Mouse (Mus musculus) lung, embryonic 14.5 days (tissue): Measurements from ENCODE around the gene Astn2. TPM values are rescaled to one million over a fixed set of nuclear protein-coding genes. Genes with fewer than 3 reads are reported as not detected.
A peak's percentile ranks its signal among the peaks of the same experiment; 100 is the strongest.

Source experiments
- ATAC-seq: fragments of 200-750 bp; cut with Nextera tagmentation; 2 replicates; pipeline ENCODE4 v1.8.0; 2017; ENCODE audit warnings: mild to moderate bottlenecking, moderate TSS enrichment, moderate library complexity; ENCODE audit not compliant: insufficient read depth
- DNase-seq: peaks from one replicate; pipeline ENCODE4 v3.0.0-alpha.2; 2015
- H3K27ac ChIP-seq: fragments of 300-500 bp; sonication (generic); 2 replicates; pipeline ENCODE4 v1.5.1; 2014; ENCODE audit warnings: low read depth, mild to moderate bottlenecking, moderate library complexity
- H3K27me3 ChIP-seq: fragments of 300-500 bp; sonication (generic); 2 replicates; pipeline ENCODE4 v1.6.1; 2014; ENCODE audit warnings: low read length, control low read depth; ENCODE audit not compliant: insufficient read depth
- H3K36me3 ChIP-seq: fragments of 300-500 bp; sonication (generic); 2 replicates; pipeline ENCODE4 v1.6.1; 2014; ENCODE audit warnings: control low read depth; ENCODE audit not compliant: insufficient read depth
- H3K4me1 ChIP-seq: fragments of 300-500 bp; sonication (generic); 2 replicates; pipeline ENCODE4 v1.6.1; 2014; ENCODE audit warnings: antibody characterized with exemption, control low read depth; ENCODE audit not compliant: insufficient read depth
- H3K4me2 ChIP-seq: fragments of 300-500 bp; sonication (generic); 2 replicates; pipeline ENCODE4 v1.6.1; 2014; ENCODE audit warnings: mild to moderate bottlenecking
- H3K4me3 ChIP-seq: fragments of 300-500 bp; sonication (generic); 2 replicates; pipeline ENCODE4 v1.5.1; 2014; ENCODE audit warnings: low read depth, low read length
- H3K9ac ChIP-seq: fragments of 300-500 bp; sonication (generic); 2 replicates; pipeline ENCODE4 v1.6.1; 2014
- H3K9me3 ChIP-seq: fragments of 300-500 bp; sonication (generic); 2 replicates; pipeline ENCODE4 v1.6.1; 2016; ENCODE audit warnings: low read depth, low read length, control low read depth
- CTCF ChIP-seq: IDR thresholded peaks from 2 replicates; pipeline ENCODE4 v1.5.1; 2016; ENCODE audit warnings: antibody characterized with exemption, low read depth
- WGBS: fragments of 180-500 bp; shearing (Covaris S2); extraction: QIAGEN DNeasy Blood & Tissue Kit; methylation state at CpG from one replicate; pipeline ENCODE4 v1.1.7; 2014; 5-methylcytosine and 5-hydroxymethylcytosine counted together
- polyA plus RNA-seq: library from polyadenylated mRNA; unstranded; fragments of >200 nt; fragmentation: Nextera tagmentation; extraction: Ambion mirVana; gene quantifications from 2 replicates; pipeline ENCODE4 v1.2.1, GENCODE M21; 2014

Astn2 gene
- polyA plus RNA-seq, 1 experiment from 2014 or later = 1.1 TPM

DNA sequence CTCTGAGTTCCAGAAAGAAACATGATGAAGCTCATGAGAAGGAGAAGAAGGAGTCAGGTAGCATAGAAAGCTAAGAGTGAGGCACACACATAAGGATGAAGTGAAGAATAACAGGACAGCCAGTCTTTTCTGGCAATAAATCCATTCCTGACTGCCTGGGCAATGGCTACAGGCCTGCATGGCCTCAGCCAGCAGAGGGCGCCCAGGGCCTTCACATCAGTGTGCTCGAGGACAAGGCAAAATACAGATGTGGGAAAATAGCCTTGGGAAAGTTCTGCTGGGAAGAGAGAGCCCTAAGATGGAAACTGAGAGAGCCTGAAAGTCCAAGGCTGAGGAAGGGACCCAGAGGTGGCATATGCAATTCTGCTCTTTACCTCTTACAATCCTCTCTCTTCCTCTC, 749.7 kb downstream of the Astn2 start:
- TF ChIP-seq CTCF = peak; percentile 96
- H3K4me3 ChIP-seq = no peak overlapping the region
- 0% methylated on average over 2 of the region's 2 CpGs for WGBS
- no peaks in the 10 kb centered on the region for H3K27me3 ChIP-seq
- H3K9me3 ChIP-seq = no peaks in the 10 kb centered on the region
- H3K27ac ChIP-seq = no peak overlapping the region
- H3K36me3 ChIP-seq = no peaks in the 10 kb centered on the region
- DNase-seq (peak; percentile 94), ATAC-seq (peak; percentile 84)
- H3K9ac ChIP-seq = no peak overlapping the region
- no peaks in the 10 kb centered on the region for H3K4me1 ChIP-seq
- no peak overlapping the region for H3K4me2 ChIP-seq

DNA sequence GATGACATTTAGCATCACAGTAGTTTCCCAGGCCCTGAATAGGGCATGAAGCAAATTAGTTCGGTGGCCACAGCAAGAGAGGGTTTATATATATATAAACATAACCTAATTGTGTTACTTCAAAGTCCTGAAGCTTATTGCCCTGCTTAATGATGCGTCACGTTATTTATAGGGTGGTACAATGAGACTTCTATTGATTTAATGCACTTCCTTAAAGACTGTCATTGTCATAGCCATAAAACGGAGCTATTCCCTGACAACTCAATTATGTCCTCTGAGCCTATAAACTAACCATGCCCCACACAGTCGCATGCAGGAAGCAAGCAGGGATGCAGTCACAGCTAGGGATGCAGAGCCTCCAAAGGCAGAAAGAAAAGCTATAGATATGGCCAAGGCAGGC, 761.8 kb downstream of the Astn2 start:
- Histone ChIP-seq H3K27ac (no peak overlapping the region), H3K27me3 (no peaks in the 10 kb centered on the region), H3K4me2 (no peak overlapping the region), H3K9ac (no peak overlapping the region), H3K9me3 (no peaks in the 10 kb centered on the region), H3K36me3 (no peaks in the 10 kb centered on the region), H3K4me1 (no peaks in the 10 kb centered on the region), H3K4me3 (no peak overlapping the region)
- DNase-seq (peak; percentile 57), ATAC-seq (peak; percentile 81)
- WGBS = 41% methylated on average over 5 of the region's 5 CpGs
- TF ChIP-seq CTCF = no peak

- Histone ChIP-seq H3K4me1 (no peaks in the 10 kb centered on the region), H3K4me3 (no peak overlapping the region), H3K27ac (no peak overlapping the region), H3K36me3 (no peaks in the 10 kb centered on the region), H3K4me2 (no peak overlapping the region), H3K9ac (no peak overlapping the region), H3K27me3 (no peaks in the 10 kb centered on the region), H3K9me3 (no peaks in the 10 kb centered on the region)
- ATAC-seq (no peak), DNase-seq (no peak)
- TF ChIP-seq CTCF = no peak
- WGBS = 71% methylated on average over 3 of the region's 3 CpGs
Measured at GRCm38 (mm10) chr4:65638231-65638630, 766.2 kb downstream of the Astn2 start.

- H3K4me3 ChIP-seq = no peak overlapping the region
- peaks cover 34% of the 10 kb centered on the region for H3K36me3 ChIP-seq
- no peaks in the 10 kb centered on the region for H3K9me3 ChIP-seq
- peak; percentile 65 for DNase-seq
- H3K4me1 ChIP-seq = no peaks in the 10 kb centered on the region
- peak; percentile 81 for ATAC-seq
- no peak overlapping the region for H3K9ac ChIP-seq
- no peak for TF ChIP-seq CTCF
- no peaks in the 10 kb centered on the region for H3K27me3 ChIP-seq
- WGBS = 52% methylated on average over 3 of the region's 3 CpGs
- no peak overlapping the region for H3K4me2 ChIP-seq
- H3K27ac ChIP-seq = no peak overlapping the region
Measured at GRCm38 (mm10) chr4:65620125-65620524, 784.3 kb downstream of the Astn2 start.

DNA sequence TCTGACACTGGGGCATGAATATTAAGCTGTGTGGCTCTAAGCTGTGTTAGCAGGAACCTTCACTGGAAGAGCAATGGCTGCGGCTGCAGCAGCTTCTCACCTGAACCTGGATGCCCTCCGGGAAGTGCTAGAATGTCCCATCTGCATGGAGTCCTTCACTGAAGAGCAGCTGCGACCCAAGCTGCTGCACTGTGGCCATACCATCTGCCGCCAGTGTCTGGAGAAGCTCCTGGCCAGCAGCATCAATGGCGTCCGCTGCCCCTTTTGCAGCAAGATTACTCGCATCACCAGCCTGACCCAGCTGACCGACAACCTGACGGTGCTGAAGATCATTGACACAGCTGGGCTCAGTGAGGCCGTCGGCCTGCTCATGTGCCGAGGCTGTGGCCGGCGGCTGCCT, 791.3 kb downstream of the Astn2 start:
- ATAC-seq = no peak
- peaks cover 55% of the 10 kb centered on the region for H3K36me3 ChIP-seq
- no peak for DNase-seq
- 94% methylated on average over 14 of the region's 14 CpGs for WGBS
- no peak overlapping the region for H3K9ac ChIP-seq
- H3K27me3 ChIP-seq = no peaks in the 10 kb centered on the region
- no peaks in the 10 kb centered on the region for H3K9me3 ChIP-seq
- H3K4me2 ChIP-seq = no peak overlapping the region
- TF ChIP-seq CTCF = no peak
- H3K27ac ChIP-seq = no peak overlapping the region
- no peaks in the 10 kb centered on the region for H3K4me1 ChIP-seq
- no peak overlapping the region for H3K4me3 ChIP-seq

GRCm38 (mm10) chr4:65610896-65611295, 793.5 kb downstream of the Astn2 start:
- Histone ChIP-seq H3K9ac (no peak overlapping the region), H3K27me3 (no peaks in the 10 kb centered on the region), H3K4me1 (peaks cover 3% of the 10 kb centered on the region; the same call in 1 of the 2 replicates), H3K36me3 (peaks cover 33% of the 10 kb centered on the region), H3K4me3 (no peak overlapping the region), H3K27ac (no peak overlapping the region), H3K9me3 (no peaks in the 10 kb centered on the region), H3K4me2 (no peak overlapping the region)
- DNase-seq = no peak
- WGBS = 89% methylated on average over 6 of the region's 6 CpGs
- ATAC-seq = no peak
- no peak for TF ChIP-seq CTCF

- no peak for DNase-seq
- no peak for ATAC-seq
- no peak overlapping the region for H3K27ac ChIP-seq
- 83% methylated on average over 5 of the region's 5 CpGs for WGBS
- no peak for TF ChIP-seq CTCF
- H3K9ac ChIP-seq = no peak overlapping the region
- no peak overlapping the region for H3K4me3 ChIP-seq
- no peaks in the 10 kb centered on the region for H3K27me3 ChIP-seq
- no peak overlapping the region for H3K4me2 ChIP-seq
- H3K9me3 ChIP-seq = no peaks in the 10 kb centered on the region
- peaks cover 27% of the 10 kb centered on the region for H3K36me3 ChIP-seq
- H3K4me1 ChIP-seq = peaks cover 3% of the 10 kb centered on the region; the same call in 1 of the 2 replicates
Measured at GRCm38 (mm10) chr4:65610329-65610728, 794.1 kb downstream of the Astn2 start.

GRCm38 (mm10) chr4:65608112-65608511, 796.3 kb downstream of the Astn2 start:
- no peak overlapping the region for H3K4me3 ChIP-seq
- H3K4me1 ChIP-seq = peaks cover 3% of the 10 kb centered on the region; the same call in 1 of the 2 replicates
- no peaks in the 10 kb centered on the region for H3K27me3 ChIP-seq
- H3K36me3 ChIP-seq = peaks cover 5% of the 10 kb centered on the region
- 90% methylated on average over 4 of the region's 4 CpGs for WGBS
- ATAC-seq (no peak), DNase-seq (no peak)
- H3K27ac ChIP-seq = no peak overlapping the region
- H3K4me2 ChIP-seq = no peak overlapping the region
- H3K9me3 ChIP-seq = no peaks in the 10 kb centered on the region
- no peak overlapping the region for H3K9ac ChIP-seq
- no peak for TF ChIP-seq CTCF
